Mouse (Mus musculus): Measurements from ENCODE around the gene Krt83. TPM values are rescaled to one million over a fixed set of nuclear protein-coding genes. Genes with fewer than 3 reads are reported as not detected.
A peak's percentile ranks its signal among the peaks of the same experiment; 100 is the strongest.

Gene Krt83
- polyA plus RNA-seq, 1 experiment from 2014 or later = 0.13 TPM

GRCm38 (mm10) chr15:101485911-101486635 is 5.2 kb downstream of the Krt83 start:
- no peak for TF ChIP-seq CTCF (IDR thresholded peaks at IDR 0.05; ENCODE audit: low read depth)
- Histone ChIP-seq H3K36me3 (ENCODE audit: insufficient read depth) (no peaks in the 10 kb centered on the region), H3K4me2 (no peak overlapping the region), H3K9me3 (ENCODE audit: low read depth, low read length) (no peaks in the 10 kb centered on the region), H3K27ac (ENCODE audit: low read depth) (no peak overlapping the region), H3K27me3 (ENCODE audit: insufficient read depth, low read length) (no peaks in the 10 kb centered on the region), H3K9ac (no peak overlapping the region), H3K4me1 (ENCODE audit: insufficient read depth) (no peaks in the 10 kb centered on the region), H3K4me3 (ENCODE audit: low read depth, low read length) (no peak overlapping the region)
- 74% methylated on average over 11 of the region's 11 CpGs for WGBS
- DNase-seq = no peak
- ATAC-seq (ENCODE audit: insufficient read depth) = no peak

- no peak for DNase-seq
- no peak for TF ChIP-seq CTCF (IDR thresholded peaks at IDR 0.05; ENCODE audit: low read depth)
- no peaks in the 10 kb centered on the region for H3K27me3 ChIP-seq (ENCODE audit: insufficient read depth, low read length)
- H3K9me3 ChIP-seq (ENCODE audit: low read depth, low read length) = no peaks in the 10 kb centered on the region
- H3K4me3 ChIP-seq (ENCODE audit: low read depth, low read length) = no peak overlapping the region
- H3K27ac ChIP-seq (ENCODE audit: low read depth) = no peak overlapping the region
- ATAC-seq (ENCODE audit: insufficient read depth) = no peak
- 88% methylated on average over 1 of the region's 1 CpGs for WGBS
- no peaks in the 10 kb centered on the region for H3K4me1 ChIP-seq (ENCODE audit: insufficient read depth)
- H3K9ac ChIP-seq = no peak overlapping the region
- no peak overlapping the region for H3K4me2 ChIP-seq
- no peaks in the 10 kb centered on the region for H3K36me3 ChIP-seq (ENCODE audit: insufficient read depth)
Measured at GRCm38 (mm10) chr15:101484939-101485338, 6.4 kb downstream of the Krt83 start.

- Histone ChIP-seq H3K9ac (no peak overlapping the region), H3K36me3 (ENCODE audit: insufficient read depth) (no peaks in the 10 kb centered on the region), H3K27ac (ENCODE audit: low read depth) (no peak overlapping the region), H3K4me3 (ENCODE audit: low read depth, low read length) (no peak overlapping the region), H3K4me1 (ENCODE audit: insufficient read depth) (no peaks in the 10 kb centered on the region), H3K9me3 (ENCODE audit: low read depth, low read length) (no peaks in the 10 kb centered on the region), H3K27me3 (ENCODE audit: insufficient read depth, low read length) (no peaks in the 10 kb centered on the region), H3K4me2 (no peak overlapping the region)
- ATAC-seq (ENCODE audit: insufficient read depth) = no peak
- no peak for TF ChIP-seq CTCF (IDR thresholded peaks at IDR 0.05; ENCODE audit: low read depth)
- no peak for DNase-seq
- 71% methylated on average over 1 of the region's 1 CpGs for WGBS
Measured at GRCm38 (mm10) chr15:101483646-101484045, 7.7 kb downstream of the Krt83 start.

GRCm38 (mm10) chr15:101482056-101482455 is 9.3 kb downstream of the Krt83 start:
- Histone ChIP-seq H3K4me2 (no peak overlapping the region), H3K4me3 (ENCODE audit: low read depth, low read length) (no peak overlapping the region), H3K4me1 (ENCODE audit: insufficient read depth) (no peaks in the 10 kb centered on the region), H3K9me3 (ENCODE audit: low read depth, low read length) (no peaks in the 10 kb centered on the region), H3K9ac (no peak overlapping the region), H3K27me3 (ENCODE audit: insufficient read depth, low read length) (no peaks in the 10 kb centered on the region), H3K36me3 (ENCODE audit: insufficient read depth) (no peaks in the 10 kb centered on the region), H3K27ac (ENCODE audit: low read depth) (no peak overlapping the region)
- no peak for DNase-seq
- TF ChIP-seq CTCF (IDR thresholded peaks at IDR 0.05; ENCODE audit: low read depth) = no peak
- ATAC-seq (ENCODE audit: insufficient read depth) = no peak
- WGBS = 28% methylated on average over 4 of the region's 4 CpGs

GRCm38 (mm10) chr15:101479666-101480060 is 11.6 kb downstream of the Krt83 start:
- DNase-seq (peak; percentile 11), ATAC-seq (ENCODE audit: insufficient read depth) (no peak)
- Histone ChIP-seq H3K4me1 (ENCODE audit: insufficient read depth) (no peaks in the 10 kb centered on the region), H3K9me3 (ENCODE audit: low read depth, low read length) (no peaks in the 10 kb centered on the region), H3K36me3 (ENCODE audit: insufficient read depth) (no peaks in the 10 kb centered on the region), H3K4me2 (peak overlapping the region; percentile 62), H3K27ac (ENCODE audit: low read depth) (no peak overlapping the region), H3K9ac (no peak overlapping the region), H3K27me3 (ENCODE audit: insufficient read depth, low read length) (no peaks in the 10 kb centered on the region), H3K4me3 (ENCODE audit: low read depth, low read length) (peak overlapping the region; percentile 21)
- no peak for TF ChIP-seq CTCF (IDR thresholded peaks at IDR 0.05; ENCODE audit: low read depth)
- WGBS = 30% methylated on average over 11 of the region's 11 CpGs

- Histone ChIP-seq H3K4me1 (ENCODE audit: insufficient read depth) (no peaks in the 10 kb centered on the region), H3K4me3 (ENCODE audit: low read depth, low read length) (peak overlapping the region; percentile 21), H3K9ac (no peak overlapping the region; the same call in 1 of the 2 replicates), H3K9me3 (ENCODE audit: low read depth, low read length) (no peaks in the 10 kb centered on the region), H3K4me2 (peak overlapping the region; percentile 62), H3K36me3 (ENCODE audit: insufficient read depth) (no peaks in the 10 kb centered on the region), H3K27me3 (ENCODE audit: insufficient read depth, low read length) (no peaks in the 10 kb centered on the region), H3K27ac (ENCODE audit: low read depth) (no peak overlapping the region)
- WGBS = 6% methylated on average over 31 of the region's 31 CpGs
- DNase-seq = peak; percentile 69
- TF ChIP-seq CTCF (IDR thresholded peaks at IDR 0.05; ENCODE audit: low read depth) = peak; percentile 71
- ATAC-seq (ENCODE audit: insufficient read depth) = 0 out of 2 replicates have a peak, but pooled peaks have one; percentile 38
Measured at GRCm38 (mm10) chr15:101479007-101479665, 12.2 kb downstream of the Krt83 start.

- TF ChIP-seq CTCF (IDR thresholded peaks at IDR 0.05; ENCODE audit: low read depth) = no peak
- Histone ChIP-seq H3K4me3 (ENCODE audit: low read depth, low read length) (no peak within 1 kb of the TSS), H3K9me3 (ENCODE audit: low read depth, low read length) (no peaks in the 10 kb centered on the region), H3K27ac (ENCODE audit: low read depth) (no peak within 1 kb of the TSS), H3K4me2 (no peak within 1 kb of the TSS), H3K9ac (no peak within 1 kb of the TSS), H3K27me3 (ENCODE audit: insufficient read depth, low read length) (no peaks in the 10 kb centered on the region), H3K4me1 (ENCODE audit: insufficient read depth) (no peaks in the 10 kb centered on the region), H3K36me3 (ENCODE audit: insufficient read depth) (no peaks in the 10 kb centered on the region)
- WGBS = 19% methylated on average over 10 of the region's 10 CpGs
- DNase-seq (peak; percentile 84), ATAC-seq (ENCODE audit: insufficient read depth) (no peak)
Measured at GRCm38 (mm10) chr15:101472952-101473528, 18.3 kb downstream of the Krt83 start, which contains the start of gene Krt86. TSS of gene Krt86 (plus strand) at chr15:101473478.
